Comparison of ENCODE assay signal across 11 mouse cellular contexts in the genomic region with DNA sequence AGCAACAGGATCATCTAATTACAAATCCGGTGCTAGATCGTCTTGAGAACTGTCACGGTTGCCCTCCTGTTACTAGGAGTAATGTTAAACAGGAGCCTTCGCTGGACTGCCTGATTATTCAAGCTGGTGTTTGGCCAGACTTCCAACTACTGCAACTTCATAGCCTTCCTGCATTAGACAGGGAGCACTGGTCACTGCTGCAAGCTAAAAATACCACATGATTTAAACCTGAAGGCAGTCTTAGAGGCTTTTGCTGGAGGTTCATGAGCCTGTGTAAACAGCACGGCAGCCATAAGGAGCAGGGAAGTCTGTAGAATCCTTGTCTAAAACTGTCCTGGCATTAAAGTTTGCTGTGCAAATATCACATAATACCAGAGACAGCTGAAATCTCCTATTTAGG. TPM values are rescaled to one million over a fixed set of nuclear protein-coding genes. Genes with fewer than 3 reads are reported as not detected.
DNase-seq lines count a peak whose midpoint lies in the region; ATAC-seq and TF ChIP-seq lines count a peak whose summit lies in the region.
"Had no signal": no experiment of that assay in that cellular context is flagged by ENCODE, and none has a peak within 500 bp of the region (broad histone marks: within the 10 kb centered on the region; RNA-seq: fewer than 3 reads in every experiment).

No protein-coding gene starts in this region.

- H3K9me3 ChIP-seq in hindbrain, embryonic 14.5 days (ENCODE audit: control insufficient read depth, low read length) = no peaks in the 10 kb centered on the region
- H3K9me3 ChIP-seq in hindbrain, embryonic 12.5 days (replicated peaks) = no peaks in the 10 kb centered on the region
- no peaks in the 10 kb centered on the region for H3K9me3 ChIP-seq in stomach, embryonic 14.5 days (ENCODE audit: control insufficient read depth, low read depth, low read length)
- H3K9me3 ChIP-seq in stomach, postnatal 0 days (ENCODE audit: control insufficient read depth, low read length) = no peaks in the 10 kb centered on the region
- H3K9me3 ChIP-seq in heart, embryonic 15.5 days (replicated peaks) = no peaks in the 10 kb centered on the region
- no peaks in the 10 kb centered on the region for H3K9me3 ChIP-seq in liver, embryonic 11.5 days (ENCODE audit: control insufficient read depth, low read length)
- H3K9me3 ChIP-seq: megakaryocyte, embryonic 14.5 days had no signal

- no peak for ATAC-seq in hindbrain, embryonic 14.5 days (ENCODE audit: low FRiP score)
- no peak for ATAC-seq in hindbrain, embryonic 12.5 days (ENCODE audit: low FRiP score)
- ATAC-seq in stomach, embryonic 14.5 days (ENCODE audit: insufficient number of reproducible peaks, insufficient read depth, low FRiP score, low read depth) = 0 out of 2 replicates have a peak, but pooled peaks have one; percentile 28
- ATAC-seq in stomach, postnatal 0 days (ENCODE audit: low FRiP score, low TSS enrichment) = no peak; the same call in 1 of the 2 replicates
- ATAC-seq in heart, embryonic 15.5 days (replicated peaks; ENCODE audit: insufficient number of reproducible peaks, insufficient read depth, low FRiP score, low read depth) = no peak; the same call in 1 of the 2 replicates
- no peak for ATAC-seq in liver, embryonic 11.5 days (replicated peaks; ENCODE audit: low FRiP score)
- ATAC-seq: inflammation-experienced regulatory T-cells, adult 6 months had no signal

- H3K4me2 ChIP-seq in hindbrain, embryonic 14.5 days (replicated peaks) = peak overlapping the region; percentile 13; the same call in 1 of the 2 replicates
- no peak overlapping the region for H3K4me2 ChIP-seq in hindbrain, embryonic 12.5 days (replicated peaks)
- no peak overlapping the region for H3K4me2 ChIP-seq in stomach, embryonic 14.5 days (replicated peaks; ENCODE audit: low read depth, low read length)
- no peak overlapping the region for H3K4me2 ChIP-seq in stomach, postnatal 0 days (replicated peaks; ENCODE audit: low read depth)
- H3K4me2 ChIP-seq in heart, embryonic 15.5 days = peak overlapping the region; percentile 39
- H3K4me2 ChIP-seq in liver, embryonic 11.5 days = no peak overlapping the region

- no peak overlapping the region for H3K4me3 ChIP-seq in hindbrain, embryonic 14.5 days (replicated peaks; ENCODE audit: low read length)
- no peak overlapping the region for H3K4me3 ChIP-seq in hindbrain, embryonic 12.5 days
- no peak overlapping the region for H3K4me3 ChIP-seq in stomach, embryonic 14.5 days (ENCODE audit: low read depth, low read length)
- H3K4me3 ChIP-seq in stomach, postnatal 0 days (ENCODE audit: low read depth, low read length) = no peak overlapping the region
- H3K4me3 ChIP-seq in heart, embryonic 15.5 days = no peak overlapping the region
- H3K4me3 ChIP-seq in liver, embryonic 11.5 days (ENCODE audit: low read depth, low read length) = no peak overlapping the region
- H3K4me3 ChIP-seq: megakaryocyte, embryonic 14.5 days had no signal

- no peak for TF ChIP-seq CTCF in stomach, postnatal 0 days (IDR thresholded peaks at IDR 0.05; ENCODE audit: low read depth)

- 45% methylated on average over 5 of the region's 5 CpGs for WGBS in hindbrain, embryonic 14.5 days
- WGBS in hindbrain, embryonic 12.5 days = 61% methylated on average over 5 of the region's 5 CpGs
- WGBS in stomach, embryonic 14.5 days = 48% methylated on average over 5 of the region's 5 CpGs
- WGBS in stomach, postnatal 0 days = 41% methylated on average over 5 of the region's 5 CpGs
- WGBS in heart, embryonic 15.5 days = 25% methylated on average over 5 of the region's 5 CpGs
- WGBS in liver, embryonic 11.5 days = 85% methylated on average over 5 of the region's 5 CpGs

- H3K36me3 ChIP-seq in hindbrain, embryonic 14.5 days (replicated peaks; ENCODE audit: control insufficient read depth, insufficient read depth) = peaks cover 23% of the 10 kb centered on the region
- H3K36me3 ChIP-seq in hindbrain, embryonic 12.5 days = peaks cover 17% of the 10 kb centered on the region; the same call in 1 of the 2 replicates
- no peaks in the 10 kb centered on the region for H3K36me3 ChIP-seq in stomach, embryonic 14.5 days (ENCODE audit: control insufficient read depth, insufficient read depth, low read length)
- H3K36me3 ChIP-seq in stomach, postnatal 0 days (ENCODE audit: control insufficient read depth, insufficient read depth, low read length) = no peaks in the 10 kb centered on the region
- H3K36me3 ChIP-seq in heart, embryonic 15.5 days = peaks cover 5% of the 10 kb centered on the region
- H3K36me3 ChIP-seq in liver, embryonic 11.5 days (ENCODE audit: control insufficient read depth, insufficient read depth, low read length) = no peaks in the 10 kb centered on the region

- TF ChIP-seq EP300 in stomach, postnatal 0 days (optimal IDR thresholded peaks at IDR 0.05) = no peak

- 0 out of 2 replicates have a peak overlapping the region, but pooled peaks have one; percentile 12 for H3K9ac ChIP-seq in hindbrain, embryonic 14.5 days
- no peak overlapping the region for H3K9ac ChIP-seq in hindbrain, embryonic 12.5 days
- no peak overlapping the region for H3K9ac ChIP-seq in stomach, embryonic 14.5 days (replicated peaks; ENCODE audit: low read depth, low read length)
- no peak overlapping the region for H3K9ac ChIP-seq in stomach, postnatal 0 days (ENCODE audit: low read length)
- 0 out of 2 replicates have a peak overlapping the region, but pooled peaks have one; percentile 1 for H3K9ac ChIP-seq in heart, embryonic 15.5 days
- no peak overlapping the region for H3K9ac ChIP-seq in liver, embryonic 11.5 days (ENCODE audit: low read depth, low read length)

- no peaks in the 10 kb centered on the region for H3K27me3 ChIP-seq in hindbrain, embryonic 14.5 days (ENCODE audit: control insufficient read depth, insufficient read depth, low read length)
- no peaks in the 10 kb centered on the region for H3K27me3 ChIP-seq in hindbrain, embryonic 12.5 days
- H3K27me3 ChIP-seq in stomach, embryonic 14.5 days (ENCODE audit: control insufficient read depth, insufficient read depth, low read length) = no peaks in the 10 kb centered on the region
- no peaks in the 10 kb centered on the region for H3K27me3 ChIP-seq in stomach, postnatal 0 days (ENCODE audit: control insufficient read depth, insufficient read depth, low read length)
- H3K27me3 ChIP-seq in heart, embryonic 15.5 days = no peaks in the 10 kb centered on the region
- no peaks in the 10 kb centered on the region for H3K27me3 ChIP-seq in liver, embryonic 11.5 days (replicated peaks; ENCODE audit: control insufficient read depth, insufficient read depth, low read length)

- H3K4me1 ChIP-seq in hindbrain, embryonic 14.5 days (replicated peaks; ENCODE audit: control insufficient read depth, insufficient read depth, low read length) = peaks cover 16% of the 10 kb centered on the region
- peaks cover 14% of the 10 kb centered on the region; the same call in 1 of the 2 replicates for H3K4me1 ChIP-seq in hindbrain, embryonic 12.5 days
- peaks cover 6% of the 10 kb centered on the region; the same call in 1 of the 2 replicates for H3K4me1 ChIP-seq in stomach, embryonic 14.5 days (ENCODE audit: control insufficient read depth, insufficient read depth, low read length)
- no peaks in the 10 kb centered on the region for H3K4me1 ChIP-seq in stomach, postnatal 0 days (replicated peaks; ENCODE audit: control insufficient read depth, insufficient read depth)
- peaks cover 20% of the 10 kb centered on the region for H3K4me1 ChIP-seq in heart, embryonic 15.5 days (replicated peaks)
- no peaks in the 10 kb centered on the region for H3K4me1 ChIP-seq in liver, embryonic 11.5 days (replicated peaks; ENCODE audit: control insufficient read depth, insufficient read depth, low read length)

- H3K27ac ChIP-seq in hindbrain, embryonic 14.5 days = no peak overlapping the region
- H3K27ac ChIP-seq in hindbrain, embryonic 12.5 days = no peak overlapping the region
- H3K27ac ChIP-seq in stomach, embryonic 14.5 days (ENCODE audit: low read length) = no peak overlapping the region
- no peak overlapping the region for H3K27ac ChIP-seq in stomach, postnatal 0 days (replicated peaks)
- H3K27ac ChIP-seq in heart, embryonic 15.5 days = peak overlapping the region; percentile 81
- no peak overlapping the region for H3K27ac ChIP-seq in liver, embryonic 11.5 days (ENCODE audit: low read depth, low read length)

- DNase-seq in hindbrain, embryonic 14.5 days (ENCODE audit: low spot score) = no peak
- DNase-seq in stomach, postnatal 0 days (ENCODE audit: low spot score) = no peak
- DNase-seq in liver, embryonic 11.5 days (ENCODE audit: low spot score) = no peak
- no peak for DNase-seq in urinary bladder, adult 18-20 months (ENCODE audit: low spot score in 2 of 2)
- DNase-seq: cerebellum, adult 18-20 months; kidney, postnatal 36 days had no signal

RNA-seq across cellular contexts. Expression of a gene that starts 25.7 kb away (rescaled TPM):
- polyA plus RNA-seq in hindbrain, embryonic 14.5 days (2014; fragmentation: Nextera tagmentation; extraction: Ambion mirVana) = 42.6 and 44.1 TPM in 2 replicates
- 30.7 and 33.6 TPM in 2 replicates for polyA plus RNA-seq in hindbrain, embryonic 12.5 days (2016; fragmentation: Nextera tagmentation; extraction: Ambion mirVana)
- 10.1 TPM in 2 replicates for polyA plus RNA-seq in stomach, embryonic 14.5 days (2014; fragmentation: Nextera tagmentation; extraction: Ambion mirVana)
- 2.6 and 2.9 TPM in 2 replicates for polyA plus RNA-seq in stomach, postnatal 0 days (2015; fragmentation: Nextera tagmentation; extraction: Ambion mirVana)
- polyA plus RNA-seq in heart, embryonic 15.5 days (2015; fragmentation: Nextera tagmentation; extraction: Ambion mirVana) = 8.0 and 12.9 TPM in 2 replicates
- polyA plus RNA-seq in liver, embryonic 11.5 days (2014; fragmentation: Nextera tagmentation; extraction: Ambion mirVana) = 3.9 and 4.0 TPM in 2 replicates

Comparison
In these comparisons a context has a peak if more than half of its experiments do, and no peak if none do; other contexts are left out.
1. H3K4me2 ChIP-seq: peak in hindbrain, embryonic 14.5 days (single experiment) and heart, embryonic 15.5 days (single experiment); none in hindbrain, embryonic 12.5 days (single experiment), stomach, embryonic 14.5 days (single experiment), stomach, postnatal 0 days (single experiment) and liver, embryonic 11.5 days (single experiment).
2. H3K9ac ChIP-seq: peak in hindbrain, embryonic 14.5 days (single experiment) and heart, embryonic 15.5 days (single experiment); none in hindbrain, embryonic 12.5 days (single experiment), stomach, embryonic 14.5 days (single experiment), stomach, postnatal 0 days (single experiment) and liver, embryonic 11.5 days (single experiment).